Mouse (Mus musculus) midbrain, embryonic 10.5 days (tissue): ENCODE results near the gene Gm17657. TPM values are rescaled to one million over a fixed set of nuclear protein-coding genes. Genes with fewer than 3 reads are reported as not detected.
"Not testable (repeated sequence)": the region's sequence is repeated elsewhere in the genome, so short reads cannot be mapped to it uniquely, and the experiment has no call there.

Experiments
- DNase-seq: peaks from one replicate; pipeline ENCODE4 v3.0.0-alpha.2; 2017; ENCODE audit warnings: low spot score
- H3K27ac ChIP-seq: fragments of 300-500 bp; sonication (generic); replicated peaks from 2 replicates; pipeline ENCODE4 v1.5.1; 2016; ENCODE audit warnings: mild to moderate bottlenecking
- H3K27me3 ChIP-seq: fragments of 300-500 bp; sonication (generic); 2 replicates; pipeline ENCODE4 v1.6.1; 2016; ENCODE audit warnings: low read depth, mild to moderate bottlenecking; ENCODE audit not compliant: poor library complexity, severe bottlenecking
- H3K36me3 ChIP-seq: fragments of 300-500 bp; sonication (generic); 2 replicates; pipeline ENCODE4 v1.6.1; 2016; ENCODE audit warnings: mild to moderate bottlenecking, moderate library complexity
- H3K4me1 ChIP-seq: fragments of 300-500 bp; sonication (generic); 2 replicates; pipeline ENCODE4 v1.6.1; 2016
- H3K4me3 ChIP-seq: fragments of 300-500 bp; sonication (generic); 2 replicates; pipeline ENCODE4 v1.5.1; 2016; ENCODE audit warnings: mild to moderate bottlenecking, moderate library complexity
- H3K9me3 ChIP-seq: fragments of 300-500 bp; sonication (generic); replicated peaks from 2 replicates; pipeline ENCODE4 v1.6.1; 2016; ENCODE audit warnings: mild to moderate bottlenecking
- WGBS: fragments of 180-500 bp; shearing (Covaris S2); methylation state at CpG from one replicate; pipeline ENCODE4 v1.1.7; 2016; 5-methylcytosine and 5-hydroxymethylcytosine counted together
- polyA plus RNA-seq: library from polyadenylated mRNA; unstranded; fragments of >200 nt; fragmentation: Nextera tagmentation; extraction: Ambion mirVana; gene quantifications from 2 replicates; pipeline ENCODE4 v1.2.1, GENCODE M21; 2016

Gene Gm17657
- polyA plus RNA-seq, 1 experiment from 2014 or later = not detected

DNA sequence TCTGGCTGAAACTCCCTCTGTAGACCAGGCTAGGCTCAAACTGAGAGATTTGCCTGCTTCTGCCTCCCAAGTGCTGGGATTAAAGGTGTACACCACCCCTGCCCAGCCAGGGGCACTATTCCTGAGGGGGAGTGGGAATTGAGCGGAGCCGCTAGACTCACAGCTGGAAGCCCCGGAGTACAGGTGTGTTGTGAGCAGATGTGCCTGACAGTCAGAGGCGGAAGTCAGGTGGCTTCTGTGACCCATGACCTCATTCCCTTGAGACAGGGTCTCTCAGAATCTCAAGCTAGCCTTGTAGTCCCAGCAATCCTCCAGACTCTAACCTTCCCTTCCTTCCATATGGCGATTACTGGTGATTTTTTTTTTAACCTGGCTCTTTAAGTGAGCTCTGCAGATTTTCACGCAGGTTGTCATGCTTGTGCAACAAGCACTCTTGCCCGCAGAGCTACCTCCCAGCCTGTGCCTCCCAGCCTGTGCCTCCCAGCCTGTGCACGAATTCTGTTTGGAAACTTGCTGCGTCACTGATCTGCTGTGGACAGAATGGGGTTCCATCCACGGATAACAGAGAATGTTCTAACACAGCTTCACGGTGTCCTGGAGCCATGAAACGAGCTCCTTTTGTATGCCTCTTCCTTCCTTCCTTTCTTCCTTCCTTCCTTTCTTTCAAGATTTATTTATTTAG is 40.4 kb downstream of the Gm17657 start:
- Histone ChIP-seq H3K4me1 (peaks cover 5% of the 10 kb centered on the region; the same call in 1 of the 2 replicates), H3K27ac (0 out of 2 replicates have a peak overlapping the region, but pooled peaks have one; percentile 28), H3K4me3 (no peak overlapping the region), H3K36me3 (no peaks in the 10 kb centered on the region), H3K9me3 (no peaks in the 10 kb centered on the region), H3K27me3 (peaks cover 2% of the 10 kb centered on the region; the same call in 1 of the 2 replicates)
- 82% methylated on average over 12 of the region's 12 CpGs for WGBS
- no peak for DNase-seq

- no peaks in the 10 kb centered on the region for H3K36me3 ChIP-seq
- no peak overlapping the region for H3K27ac ChIP-seq
- H3K4me3 ChIP-seq = no peak overlapping the region
- no peak for DNase-seq
- H3K4me1 ChIP-seq = peaks cover 9% of the 10 kb centered on the region
- H3K9me3 ChIP-seq = no peaks in the 10 kb centered on the region
- WGBS = 81% methylated on average over 5 of the region's 5 CpGs
- H3K27me3 ChIP-seq = peaks cover 16% of the 10 kb centered on the region
Observed at GRCm38 (mm10) chr17:29503700-29504099, 45.7 kb downstream of the Gm17657 start.

DNA sequence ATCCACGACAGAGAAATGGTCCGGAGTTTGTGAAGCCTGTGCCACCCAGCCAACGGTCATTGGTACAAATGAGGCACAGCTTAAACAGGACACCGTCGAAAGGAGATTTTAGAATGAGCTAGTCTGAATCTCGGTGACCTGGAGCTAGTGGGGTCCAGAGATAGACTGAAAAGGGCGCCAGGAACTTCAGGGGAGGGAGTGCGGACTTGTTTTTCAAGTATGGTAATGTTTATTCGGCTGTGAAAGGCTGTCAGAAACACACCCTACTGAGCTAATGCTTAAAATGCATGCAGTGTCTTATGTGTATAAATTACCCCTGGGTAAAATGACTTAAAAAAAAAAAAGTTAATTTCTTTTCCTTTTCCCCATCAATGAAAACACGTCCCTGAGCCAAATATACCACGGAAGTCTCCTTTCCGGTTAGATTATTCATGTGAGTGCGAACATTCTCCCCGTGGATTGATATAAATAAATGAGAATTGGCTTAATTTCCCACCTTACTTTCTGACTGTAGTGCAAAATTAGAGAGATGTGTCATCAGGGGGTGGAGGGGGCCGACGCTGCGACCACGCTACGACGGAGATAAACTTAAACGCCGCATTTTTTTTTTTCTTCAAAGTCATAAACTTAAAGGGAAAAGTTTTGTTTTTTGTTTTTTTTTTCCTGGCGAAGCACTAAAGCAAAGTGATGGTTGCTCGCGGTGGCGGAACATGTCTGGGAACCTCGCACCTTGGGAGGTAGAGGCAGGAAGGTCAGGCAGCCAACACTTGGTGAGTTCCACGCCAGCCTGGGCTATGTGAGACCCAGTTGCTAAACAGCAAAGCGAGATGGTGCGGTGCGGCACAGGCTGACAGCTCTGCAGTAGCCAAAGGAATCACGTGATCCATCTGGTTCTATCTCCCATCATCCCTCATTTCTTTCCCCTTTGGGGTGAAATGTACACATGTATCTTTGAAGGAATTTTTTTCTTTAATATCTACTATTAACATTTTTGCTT is 46.5 kb downstream of the Gm17657 start:
- DNase-seq = no peak
- H3K4me1 ChIP-seq = peaks cover 9% of the 10 kb centered on the region
- no peaks in the 10 kb centered on the region for H3K36me3 ChIP-seq
- peaks cover 16% of the 10 kb centered on the region for H3K27me3 ChIP-seq
- no peak overlapping the region for H3K27ac ChIP-seq
- no peak overlapping the region for H3K4me3 ChIP-seq
- no peaks in the 10 kb centered on the region for H3K9me3 ChIP-seq
- WGBS = 21% methylated on average over 32 of the region's 32 CpGs

DNA sequence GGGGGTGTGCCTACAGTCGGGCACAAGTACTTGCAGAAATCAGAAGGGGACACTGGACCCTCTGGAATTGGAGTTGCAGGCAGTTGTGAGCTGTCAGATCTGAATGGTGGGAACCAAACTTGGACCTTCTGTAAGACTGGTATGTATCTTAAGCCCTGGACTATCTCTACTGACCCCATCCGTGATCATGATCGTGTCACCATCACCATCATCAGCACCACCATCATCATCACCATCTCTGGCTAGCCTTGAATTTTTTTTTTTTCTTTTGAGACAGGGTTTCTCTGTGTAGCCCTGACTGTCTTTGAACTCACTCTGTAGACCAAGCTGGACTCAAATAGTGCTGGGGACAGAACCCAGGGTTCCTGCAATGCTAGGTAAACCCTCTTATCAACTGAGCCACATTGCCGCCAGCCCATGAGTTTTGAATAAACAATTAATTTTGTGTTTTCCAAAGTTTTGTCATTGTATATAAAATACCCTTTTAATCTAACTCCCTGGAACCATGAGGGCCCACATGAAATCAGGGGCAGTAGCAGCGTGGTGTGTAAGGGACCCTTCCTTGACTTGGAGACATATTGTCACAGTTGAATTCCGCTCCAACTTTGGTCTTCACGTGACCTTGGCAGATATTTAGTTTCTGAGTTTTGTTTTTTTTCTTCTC is 47.3 kb downstream of the Gm17657 start:
- H3K4me1 ChIP-seq = peaks cover 9% of the 10 kb centered on the region
- no peaks in the 10 kb centered on the region for H3K9me3 ChIP-seq
- no peak overlapping the region for H3K4me3 ChIP-seq
- no peaks in the 10 kb centered on the region for H3K36me3 ChIP-seq
- no peak for DNase-seq
- H3K27me3 ChIP-seq = peaks cover 16% of the 10 kb centered on the region
- no peak overlapping the region for H3K27ac ChIP-seq
- 79% methylated on average over 7 of the region's 7 CpGs for WGBS

DNA sequence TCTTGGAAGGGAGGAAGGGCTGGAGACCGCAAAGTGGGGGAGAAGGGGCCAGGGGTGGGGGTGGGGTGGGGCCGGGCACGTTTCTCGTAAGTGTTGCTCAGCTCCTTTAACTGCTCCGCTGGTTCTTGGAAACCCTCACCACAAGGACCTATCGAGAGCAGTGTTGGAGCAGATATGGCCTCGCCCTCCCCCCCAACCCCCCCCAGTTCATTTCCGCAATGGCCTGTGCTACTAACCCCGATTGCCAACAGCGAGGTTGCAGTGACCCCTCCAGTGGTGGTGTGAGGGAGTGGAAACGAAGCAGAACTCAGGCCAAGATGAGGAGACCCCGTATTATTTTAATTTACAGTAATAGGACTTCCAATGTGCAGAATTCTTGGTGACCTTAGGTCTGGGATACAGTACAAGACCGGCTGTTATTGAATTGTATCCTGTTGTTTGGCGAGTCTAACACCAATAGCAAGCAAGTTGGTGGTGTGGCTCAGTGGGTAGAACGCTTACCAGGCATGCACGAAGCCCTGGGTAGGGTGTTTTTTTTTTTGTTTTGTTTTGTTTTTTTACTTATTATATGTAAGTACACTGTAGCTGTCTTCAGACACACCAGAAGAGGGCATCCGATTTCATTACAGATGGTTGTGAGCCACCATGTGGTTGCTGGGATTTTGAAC is 48.5 kb downstream of the Gm17657 start:
- Histone ChIP-seq H3K27me3 (peaks cover 16% of the 10 kb centered on the region), H3K4me3 (no peak overlapping the region), H3K36me3 (peaks cover 9% of the 10 kb centered on the region), H3K9me3 (no peaks in the 10 kb centered on the region), H3K27ac (no peak overlapping the region), H3K4me1 (peaks cover 9% of the 10 kb centered on the region)
- DNase-seq = no peak
- whole genome bisulfite sequencing = 78% methylated on average over 17 of the region's 17 CpGs

DNA sequence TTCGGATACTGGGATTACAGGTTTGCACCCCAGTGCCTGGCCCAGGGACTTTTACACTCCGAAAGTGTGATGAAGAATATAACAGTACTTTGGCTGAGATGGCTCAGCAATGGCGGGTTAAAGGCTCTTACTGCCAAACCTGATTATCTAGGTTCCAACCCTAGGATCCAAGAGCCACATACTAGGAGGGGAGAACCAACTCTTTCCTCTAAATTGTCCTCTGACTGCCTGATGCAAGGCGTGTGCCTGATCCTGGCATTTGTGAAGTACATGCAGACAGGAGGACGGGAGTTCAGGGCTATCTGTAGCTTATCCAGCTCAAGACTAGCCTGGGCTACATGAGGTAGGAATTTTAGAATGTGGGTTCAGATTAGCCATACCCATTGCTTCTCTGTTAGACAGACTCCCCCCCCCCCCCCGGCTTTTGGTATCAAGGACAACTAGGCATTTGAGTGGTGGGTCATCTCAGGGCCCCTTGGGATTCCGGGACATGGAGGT is 49.1 kb downstream of the Gm17657 start:
- peak overlapping the region; percentile 49; the same call in 1 of the 2 replicates for H3K27ac ChIP-seq
- peaks cover 11% of the 10 kb centered on the region for H3K36me3 ChIP-seq
- H3K9me3 ChIP-seq = no peaks in the 10 kb centered on the region
- H3K4me3 ChIP-seq = no peak overlapping the region
- peaks cover 16% of the 10 kb centered on the region for H3K27me3 ChIP-seq
- peaks cover 9% of the 10 kb centered on the region for H3K4me1 ChIP-seq
- no peak for DNase-seq
- WGBS = 74% methylated on average over 7 of the region's 7 CpGs

GRCm38 (mm10) chr17:29499511-29499910 is 49.9 kb downstream of the Gm17657 start:
- H3K36me3 ChIP-seq = peaks cover 16% of the 10 kb centered on the region
- no peak overlapping the region for H3K4me3 ChIP-seq
- no peaks in the 10 kb centered on the region for H3K9me3 ChIP-seq
- peaks cover 14% of the 10 kb centered on the region for H3K4me1 ChIP-seq
- DNase-seq = no peak
- 75% methylated on average over 6 of the region's 6 CpGs for WGBS
- peaks cover 16% of the 10 kb centered on the region for H3K27me3 ChIP-seq
- peak overlapping the region; percentile 7; the same call in 1 of the 2 replicates for H3K27ac ChIP-seq

GRCm38 (mm10) chr17:29498952-29499351 is 50.5 kb downstream of the Gm17657 start:
- not testable (repeated sequence) for H3K9me3 ChIP-seq, H3K27ac ChIP-seq, H3K4me3 ChIP-seq, DNase-seq
- Histone ChIP-seq H3K36me3 (peaks cover 21% of the 10 kb centered on the region), H3K27me3 (peaks cover 13% of the 10 kb centered on the region), H3K4me1 (peaks cover 19% of the 10 kb centered on the region)
- 91% methylated on average over 2 of the region's 2 CpGs for WGBS

GRCm38 (mm10) chr17:29498028-29498427 is 51.4 kb downstream of the Gm17657 start:
- H3K4me3 ChIP-seq = no peak overlapping the region
- peak overlapping the region; percentile 15; the same call in 1 of the 2 replicates for H3K27ac ChIP-seq
- H3K27me3 ChIP-seq = peaks cover 10% of the 10 kb centered on the region
- H3K4me1 ChIP-seq = peaks cover 25% of the 10 kb centered on the region
- DNase-seq = no peak
- H3K36me3 ChIP-seq = peaks cover 30% of the 10 kb centered on the region
- H3K9me3 ChIP-seq = no peaks in the 10 kb centered on the region
- WGBS = 61% methylated on average over 4 of the region's 4 CpGs

DNA sequence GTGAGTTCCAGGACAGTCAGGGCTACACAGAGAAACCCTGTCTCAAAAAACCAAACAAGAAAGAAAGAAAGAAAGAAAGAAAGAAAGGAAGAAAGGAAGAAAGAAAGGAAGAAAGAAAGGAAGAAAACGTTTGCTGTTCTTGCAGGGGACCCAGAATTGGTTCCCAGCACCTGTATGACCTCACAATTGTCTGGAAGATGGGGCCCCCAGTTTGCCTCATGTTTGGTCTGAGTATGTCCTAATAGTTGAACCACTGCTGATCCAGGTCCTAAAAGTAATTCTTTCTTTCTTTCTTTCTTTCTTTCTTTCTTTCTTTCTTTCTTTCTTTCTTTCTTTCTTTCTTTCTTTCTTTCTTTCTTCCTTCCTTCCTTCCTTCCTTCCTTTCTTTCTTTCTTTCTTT is 52.0 kb downstream of the Gm17657 start:
- peaks cover 30% of the 10 kb centered on the region for H3K36me3 ChIP-seq
- H3K4me3 ChIP-seq, H3K9me3 ChIP-seq, DNase-seq, H3K27ac ChIP-seq, H3K27me3 ChIP-seq: not testable (repeated sequence)
- H3K4me1 ChIP-seq = peaks cover 23% of the 10 kb centered on the region
- 56% methylated on average over 1 of the region's 1 CpGs for WGBS

- H3K36me3 ChIP-seq = peaks cover 30% of the 10 kb centered on the region
- 89% methylated on average over 3 of the region's 3 CpGs for WGBS
- H3K4me1 ChIP-seq = peaks cover 24% of the 10 kb centered on the region
- no peaks in the 10 kb centered on the region for H3K9me3 ChIP-seq
- DNase-seq = no peak
- H3K4me3 ChIP-seq = no peak overlapping the region
- no peak overlapping the region for H3K27ac ChIP-seq
- H3K27me3 ChIP-seq = peaks cover 2% of the 10 kb centered on the region
Observed at GRCm38 (mm10) chr17:29497071-29497354, 52.4 kb downstream of the Gm17657 start.
